Mouse (Mus musculus): Measurements from ENCODE around the gene Zfp524. TPM values are rescaled to one million over a fixed set of nuclear protein-coding genes. Genes with fewer than 3 reads are reported as not detected.

Gene Zfp524
- total RNA-seq (2023): 10 to 100 TPM; 16.2 to 20.5 TPM

GRCm38 (mm10) chr7:5014251-5015117 is at the start of gene Zfp524, which contains the start of gene Fiz1:
Gene Zfp524, plus strand, starts transcription at chr7:5014415.
Gene Fiz1, minus strand, starts transcription at chr7:5014697.

GRCm38 (mm10) chr7:4971068-4971467 is 43.1 kb upstream of the Zfp524 start, which contains the start of gene Sbk3:
Gene Sbk3, minus strand, starts transcription at chr7:4971168.

GRCm38 (mm10) chr7:4996003-4996895 is 18.0 kb upstream of the Zfp524 start, which contains the start of gene Zfp579:
Gene Zfp579, minus strand, starts transcription at chr7:4996158.

GRCm38 (mm10) chr7:5015118-5016001 is 1.1 kb downstream of the Zfp524 start, which contains the start of gene Gm44973:
Gene Gm44973, plus strand, starts transcription at chr7:5015496.

GRCm38 (mm10) chr7:5020000-5020681 is 5.9 kb downstream of the Zfp524 start, which contains the start of the genes Zfp865 and Ccdc106:
Gene Zfp865, plus strand, starts transcription at chr7:5020376.
Gene Ccdc106, plus strand, starts transcription at chr7:5020553.

GRCm38 (mm10) chr7:5033818-5034217 is 19.6 kb downstream of the Zfp524 start, which contains the start of gene 4632433K11Rik:
Gene 4632433K11Rik, plus strand, starts transcription at chr7:5034118.

GRCm38 (mm10) chr7:5038109-5038732 is 24.0 kb downstream of the Zfp524 start, which contains the start of gene Zfp784:
Gene Zfp784, minus strand, starts transcription at chr7:5038446.

GRCm38 (mm10) chr7:5051193-5052192 is 37.3 kb downstream of the Zfp524 start, which contains the start of gene Zfp580:
Gene Zfp580, plus strand, starts transcription at chr7:5051538.

GRCm38 (mm10) chr7:5061774-5062359 is 47.7 kb downstream of the Zfp524 start, which contains the start of gene U2af2:
Gene U2af2, plus strand, starts transcription at chr7:5062143.

Other genes with a start within 250 kb of the Zfp524 start
- not detected for gene Fam71e2, start 243.1 kb upstream of the Zfp524 start, total RNA-seq (2023)
- not detected for gene Il11, start 231.6 kb upstream of the Zfp524 start, total RNA-seq (2023)
- not detected for gene Tmem190, start 231.5 kb upstream of the Zfp524 start, total RNA-seq (2023)
- 1 to 10 TPM; 1.3 to 1.9 TPM for gene Tmem238, start 224.8 kb upstream of the Zfp524 start, total RNA-seq (2023)
- gene Rpl28, start 221.5 kb upstream of the Zfp524 start, total RNA-seq (2023): 1,000 to 10,000 TPM; 1,418 to 1,752 TPM
- 100 to 1,000 TPM; 114 to 117 TPM for gene Ube2s, start 201.8 kb upstream of the Zfp524 start, total RNA-seq (2023)
- gene Shisa7, start 169.7 kb upstream of the Zfp524 start, total RNA-seq (2023): 1 to 10 TPM; 1.2 to 1.5 TPM
- 1 to 10 TPM; 6.4 to 7.2 TPM for gene Isoc2b, start 144.2 kb upstream of the Zfp524 start, total RNA-seq (2023)
- 10 to 100 TPM; 11.6 to 14.8 TPM for gene Isoc2a, start 137.3 kb upstream of the Zfp524 start, total RNA-seq (2023)
- not detected for gene Gm36210, start 107.9 kb upstream of the Zfp524 start, total RNA-seq (2023)
- gene Zfp628, start 99.2 kb upstream of the Zfp524 start, total RNA-seq (2023): 10 to 100 TPM; 17.1 to 18.6 TPM
- 1 to 10 TPM; 3.6 to 6.4 TPM for gene Nat14, start 92.4 kb upstream of the Zfp524 start, total RNA-seq (2023)
- under 1 TPM in 1 of 2 experiments, not detected in 1; 0.12 TPM for gene Ssc5d, start 88.6 kb upstream of the Zfp524 start, total RNA-seq (2023)
- gene Sbk2, start 50.0 kb upstream of the Zfp524 start, total RNA-seq (2023): not detected
- not detected for gene Sbk3, start 43.2 kb upstream of the Zfp524 start, total RNA-seq (2023)
- gene Zfp579, start 18.3 kb upstream of the Zfp524 start, total RNA-seq (2023): 1 to 10 TPM; 6.0 to 6.5 TPM
- 10 to 100 TPM; 35.3 to 42.1 TPM for gene Fiz1, start 282 bp downstream of the Zfp524 start, total RNA-seq (2023)
- not detected for gene Gm44973, start 1.1 kb downstream of the Zfp524 start, total RNA-seq (2023)
- gene Zfp865, start 6.0 kb downstream of the Zfp524 start, total RNA-seq (2023): 10 to 100 TPM; 29.5 to 31.5 TPM
- 1 to 10 TPM in 1 of 2 experiments, under 1 TPM in 1; 0.86 to 1.5 TPM for gene Ccdc106, start 6.1 kb downstream of the Zfp524 start, total RNA-seq (2023)
- gene 4632433K11Rik, start 19.7 kb downstream of the Zfp524 start, total RNA-seq (2023): under 1 TPM in 1 of 2 experiments, not detected in 1; 0.76 TPM
- gene Zfp784, start 24.0 kb downstream of the Zfp524 start, total RNA-seq (2023): 1 to 10 TPM; 3.2 to 3.4 TPM
- 1 to 10 TPM in 1 of 2 experiments, not detected in 1; 1.3 TPM for gene Zfp580, start 37.1 kb downstream of the Zfp524 start, total RNA-seq (2023)
- 100 to 1,000 TPM; 287 to 299 TPM for gene U2af2, start 47.7 kb downstream of the Zfp524 start, total RNA-seq (2023)
- 100 to 1,000 TPM; 235 to 258 TPM for gene Epn1, start 65.8 kb downstream of the Zfp524 start, total RNA-seq (2023)
- not detected for gene Rfpl4, start 102.5 kb downstream of the Zfp524 start, total RNA-seq (2023)
- gene Rasl2-9, start 111.5 kb downstream of the Zfp524 start, total RNA-seq (2023): under 1 TPM; 0.55 to 0.66 TPM
- not detected for gene Vmn1r55, start 135.3 kb downstream of the Zfp524 start, total RNA-seq (2023)
- gene Vmn1r56, start 182.3 kb downstream of the Zfp524 start, total RNA-seq (2023): not detected
- not detected for gene Vmn1r57, start 204.1 kb downstream of the Zfp524 start, total RNA-seq (2023)

Data from monocyte, adult 59 days (primary cell).